Mouse (Mus musculus) kidney, postnatal 36 days (tissue): ENCODE measurements around the gene Stx17.

Experiments used
- DNase-seq, 2 experiments: peaks; one replicate each; pipeline ENCODE4 v3.0.0; 2021 to 2022; ENCODE audit warnings: mixed read lengths in 2 of 2

Stx17 gene

GRCm38 (mm10) chr4:48175666-48176065, 51.0 kb downstream of the Stx17 start:
- no peak for DNase-seq

GRCm38 (mm10) chr4:48180922-48181321, 56.2 kb downstream of the Stx17 start:
- DNase-seq = no peak

DNA sequence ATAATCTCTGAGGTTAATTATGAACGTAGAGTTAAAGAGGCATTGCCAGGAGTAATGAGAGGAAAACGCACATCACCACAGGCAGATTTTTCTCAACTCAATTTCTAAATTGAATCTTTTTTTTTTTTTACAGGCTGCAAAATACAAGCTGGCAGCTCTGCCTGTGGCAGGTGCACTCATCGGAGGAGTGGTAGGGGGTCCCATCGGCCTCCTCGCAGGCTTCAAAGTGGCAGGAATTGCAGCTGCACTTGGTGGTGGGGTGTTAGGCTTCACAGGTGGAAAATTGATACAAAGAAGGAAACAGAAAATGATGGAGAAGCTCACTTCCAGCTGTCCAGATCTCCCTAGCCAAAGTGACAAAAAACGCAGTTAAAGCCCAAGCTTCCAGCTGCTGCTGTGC, 56.7 kb downstream of the Stx17 start:
- DNase-seq = no peak

DNA sequence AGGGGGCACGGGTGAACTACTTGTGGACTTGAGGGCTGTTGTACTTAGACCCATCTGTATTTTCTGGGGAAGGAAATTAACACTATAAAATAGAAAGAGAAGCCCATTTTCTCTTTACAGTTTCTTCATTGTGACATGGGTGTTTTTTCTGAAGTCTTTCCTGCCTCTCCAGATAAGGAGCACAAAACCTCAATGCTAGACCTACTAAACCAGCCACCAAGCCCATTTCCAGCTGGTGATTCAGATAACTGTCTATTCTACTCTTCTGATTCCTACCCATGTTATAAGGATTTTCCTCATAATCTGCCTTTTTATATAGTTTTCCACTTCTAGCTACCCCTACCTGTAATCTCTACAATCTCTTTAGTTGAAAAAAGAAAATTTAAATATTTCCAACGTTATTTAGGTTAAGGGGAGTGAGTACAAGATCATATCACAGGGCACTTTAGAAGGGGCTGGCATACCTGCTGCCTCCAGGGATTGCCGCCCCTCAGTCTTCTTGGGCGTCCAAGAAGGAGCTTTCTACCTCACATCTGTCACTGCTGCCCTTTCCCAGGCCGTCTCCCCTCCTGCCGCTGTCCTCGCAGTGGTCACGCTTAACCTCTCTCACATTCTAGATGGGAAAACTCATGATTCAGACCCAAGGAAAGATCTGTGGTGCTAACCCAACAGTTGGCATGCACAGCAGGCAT, 57.5 kb downstream of the Stx17 start:
- DNase-seq = no peak

GRCm38 (mm10) chr4:48197925-48198324, 73.2 kb downstream of the Stx17 start:
- DNase-seq = no peak

DNA sequence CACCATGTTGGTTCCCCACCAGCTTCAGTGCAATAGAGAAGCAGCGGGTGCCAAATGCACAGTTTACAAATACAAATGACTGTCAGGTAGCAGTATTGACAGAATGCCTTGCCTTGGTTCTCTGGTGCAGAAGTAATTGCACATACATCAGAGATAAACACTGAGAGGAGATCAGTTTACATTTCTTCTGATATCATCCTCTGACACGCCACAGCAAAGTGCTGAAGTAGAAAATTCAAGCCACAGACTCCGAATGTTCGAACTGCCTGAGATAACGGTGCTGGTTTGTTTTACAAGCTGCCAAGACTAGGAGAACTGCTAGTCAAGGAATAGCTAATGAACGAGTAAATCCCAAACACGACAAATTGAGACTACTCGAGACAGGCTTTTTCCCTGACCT, 73.7 kb downstream of the Stx17 start:
- DNase-seq = no peak

DNA sequence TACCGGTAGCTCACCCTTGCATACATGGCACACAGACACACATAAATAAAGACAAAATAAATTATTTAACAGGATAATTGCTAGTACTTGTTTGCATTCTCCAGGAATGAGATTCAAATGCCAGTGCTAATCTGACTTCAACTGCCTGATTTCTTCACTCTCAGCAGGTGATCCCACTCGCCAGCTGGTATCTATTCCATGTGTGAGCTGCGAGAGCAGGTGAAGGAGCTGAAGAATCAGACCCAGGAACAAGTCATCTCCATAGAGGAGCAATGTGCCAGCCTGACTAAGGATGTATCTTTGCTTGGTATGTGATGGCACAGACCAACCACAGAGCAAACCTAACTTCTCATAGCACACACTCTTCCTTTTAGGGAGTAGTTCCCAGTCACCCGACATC, 78.8 kb downstream of the Stx17 start:
- no peak for DNase-seq

DNA sequence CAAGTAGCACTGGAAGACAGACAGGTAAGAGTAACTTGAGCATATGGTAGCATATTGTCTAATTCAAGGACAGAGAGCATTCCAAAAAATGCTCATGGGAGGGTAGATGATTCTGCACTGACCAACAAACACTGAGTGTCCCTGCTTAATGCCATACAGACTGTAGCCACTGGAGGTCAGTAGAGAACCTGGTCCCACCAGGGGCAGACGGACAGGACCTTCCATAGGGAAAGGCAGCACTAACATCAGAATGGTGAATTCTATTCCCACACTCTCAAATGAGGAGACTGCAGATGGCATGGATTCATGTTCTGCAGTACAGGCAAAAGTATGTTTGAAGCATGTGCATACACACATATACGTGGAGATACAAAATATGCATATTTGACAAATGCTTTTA, 100.5 kb downstream of the Stx17 start:
- peak; percentile 75 to 84 for DNase-seq

DNA sequence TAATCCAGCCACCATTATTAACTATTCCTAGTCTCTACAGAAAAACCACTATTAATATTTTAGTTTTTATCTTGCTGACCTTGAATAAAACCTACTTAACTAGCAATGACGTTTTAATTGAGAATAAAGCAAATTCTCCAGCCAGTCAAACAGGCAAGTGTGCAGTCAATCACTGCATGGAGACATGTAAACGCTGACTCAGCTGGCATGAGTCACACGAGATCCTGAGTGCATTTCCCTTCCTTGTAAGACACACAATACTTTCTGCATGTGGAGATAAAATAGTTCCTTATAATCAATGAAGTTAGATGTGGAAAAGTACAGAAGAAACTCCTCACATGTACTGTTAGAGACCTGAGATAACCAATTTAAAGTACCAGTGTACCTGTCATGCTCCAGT, 100.9 kb downstream of the Stx17 start:
- DNase-seq = no peak

DNA sequence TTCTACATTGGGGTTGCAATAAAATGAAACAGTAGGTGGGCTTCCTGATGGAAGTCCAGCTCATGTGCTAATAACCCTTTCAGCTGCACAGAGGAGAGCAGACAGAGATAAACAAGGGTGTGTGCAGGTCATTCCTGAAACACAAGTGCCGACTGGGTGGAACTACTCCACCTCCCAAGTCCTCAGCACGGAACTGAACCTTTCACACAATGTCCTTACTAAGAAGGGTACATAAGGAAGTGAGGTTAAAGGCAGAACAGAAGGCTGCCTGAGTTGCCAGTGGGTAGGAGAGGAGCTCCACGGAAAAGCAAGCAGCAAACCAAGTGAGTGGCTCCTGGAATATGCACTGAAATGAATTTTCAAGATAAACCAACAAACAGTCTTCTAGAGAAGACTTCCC, 102.1 kb downstream of the Stx17 start:
- no peak for DNase-seq
